Mouse (Mus musculus): ENCODE data around the gene Slc25a1.
"Not testable (repeated sequence)": the region's sequence is repeated elsewhere in the genome, so short reads cannot be mapped to it uniquely, and the experiment has no call there.

GRCm38 (mm10) chr16:17956052-17956638 lies 28.1 kb upstream of the Slc25a1 start:
- TF ChIP-seq GATA1 (IDR thresholded peaks at IDR 0.05; ENCODE audit: borderline replicate concordance, low read length); FLI1 (IDR thresholded peaks at IDR 0.05; ENCODE audit: low read length): not testable (repeated sequence)
